Mouse (Mus musculus) gastrocnemius, postnatal 4 days (tissue): Measurements from ENCODE around the gene Odf2. TPM values are rescaled to one million over a fixed set of nuclear protein-coding genes. Genes with fewer than 3 reads are reported as not detected.
A peak's percentile ranks its signal among the peaks of the same experiment; 100 is the strongest.

Source experiments
- DNase-seq, 2 experiments: peaks; one replicate each; pipeline ENCODE4 v3.0.0; 2021 to 2022; ENCODE audit warnings: low spot score in 2 of 2, mixed read lengths in 2 of 2
- long read RNA-seq, 2 experiments: library from polyadenylated mRNA; stranded (forward); transcript quantifications; one replicate each; pipeline ENCODE4 v2.0.0; 2021
- total RNA-seq, 2 experiments: library from RNA; stranded (reverse); gene quantifications; 2 replicates each; pipeline ENCODE4 v1.2.3; 2021

The Odf2 gene
- total RNA-seq: 10 to 100 TPM; 35.6 to 40.8 TPM
- long read RNA-seq, experiment 1, transcript Odf2-204 (21 exons, 3,826 nt): major isoform, 9 of 53 reads
- long read RNA-seq, experiment 1, transcript Odf2-203 (17 exons, 2,305 nt): minor isoform, 5 of 53 reads
- long read RNA-seq, experiment 1, partial matches to known transcripts: 13 of 53 reads
- long read RNA-seq, experiment 1, other reads (novel, unspliced or antisense): 23 of 53 reads
- long read RNA-seq, experiment 2, transcript Odf2-204 (21 exons, 3,826 nt): major isoform, 12 of 62 reads
- long read RNA-seq, experiment 2, transcript Odf2-203 (17 exons, 2,305 nt): minor isoform, 9 of 62 reads
- long read RNA-seq, experiment 2, partial matches to known transcripts: 12 of 62 reads
- long read RNA-seq, experiment 2, other reads (novel, unspliced or antisense): 27 of 62 reads

- peak; percentile 100 for DNase-seq
Measured at GRCm38 (mm10) chr2:29889066-29889944, at the start of gene Odf2. Gene Odf2, plus strand, starts transcription at chr2:29889221.

- no peak for DNase-seq
Measured at GRCm38 (mm10) chr2:29839460-29839859, 49.6 kb upstream of the Odf2 start.

GRCm38 (mm10) chr2:29843231-29844105, 45.6 kb upstream of the Odf2 start:
- DNase-seq: no peak

GRCm38 (mm10) chr2:29844115-29844514, 44.9 kb upstream of the Odf2 start:
- DNase-seq: no peak

GRCm38 (mm10) chr2:29844661-29845060, 44.4 kb upstream of the Odf2 start:
- DNase-seq: no peak

- no peak for DNase-seq
Measured at GRCm38 (mm10) chr2:29845636-29846035, 43.4 kb upstream of the Odf2 start.

GRCm38 (mm10) chr2:29846061-29846853, 42.8 kb upstream of the Odf2 start:
- no peak for DNase-seq

- DNase-seq: no peak
Measured at GRCm38 (mm10) chr2:29846911-29847310, 42.1 kb upstream of the Odf2 start.

GRCm38 (mm10) chr2:29849041-29849440, 40.0 kb upstream of the Odf2 start:
- no peak for DNase-seq

GRCm38 (mm10) chr2:29849841-29850480, 39.1 kb upstream of the Odf2 start:
- DNase-seq: no peak

- no peak for DNase-seq
Measured at GRCm38 (mm10) chr2:29852957-29853485, 36.0 kb upstream of the Odf2 start.

GRCm38 (mm10) chr2:29853736-29854135, 35.3 kb upstream of the Odf2 start:
- DNase-seq: no peak

- no peak for DNase-seq
Measured at GRCm38 (mm10) chr2:29855585-29856210, 33.3 kb upstream of the Odf2 start.

- DNase-seq: no peak
Measured at GRCm38 (mm10) chr2:29856451-29857260, 32.4 kb upstream of the Odf2 start.

GRCm38 (mm10) chr2:29857341-29857740, 31.7 kb upstream of the Odf2 start:
- no peak for DNase-seq

- DNase-seq: peak in 1 of 2 experiments; percentile 40
Measured at GRCm38 (mm10) chr2:29857967-29858366, 31.1 kb upstream of the Odf2 start.

- peak in 1 of 2 experiments; percentile 38 for DNase-seq
Measured at GRCm38 (mm10) chr2:29858748-29859473, 30.1 kb upstream of the Odf2 start.
